In genomic region chr6:135169246-135169645, GRCm38 (mm10) we compare ENCODE assay signal across 31 mouse cellular contexts. TPM values are rescaled to one million over a fixed set of nuclear protein-coding genes. Genes with fewer than 3 reads are reported as not detected.
"Had no signal": no experiment of that assay in that cellular context is flagged by ENCODE, and none has a peak within 500 bp of the region (broad histone marks: within the 10 kb centered on the region; RNA-seq: fewer than 3 reads in every experiment).

No protein-coding gene starts in this region.

- H3K27me3 ChIP-seq: heart, embryonic 13.5 days; heart, embryonic 15.5 days; kidney, embryonic 15.5 days; limb, embryonic 12.5 days had no signal

- H3K36me3 ChIP-seq: heart, embryonic 13.5 days; heart, embryonic 15.5 days; hindbrain, embryonic 13.5 days; hindbrain, embryonic 15.5 days; kidney, embryonic 15.5 days; limb, embryonic 10.5 days; limb, embryonic 12.5 days had no signal

- H3K4me3 ChIP-seq: heart, adult 2 months; heart, embryonic 13.5 days; heart, embryonic 15.5 days; hindbrain, embryonic 15.5 days; limb, embryonic 10.5 days had no signal

- DNase-seq: gastrocnemius, postnatal 14 days; gastrocnemius, postnatal 36 days; heart, postnatal 14 days; heart, postnatal 36 days; kidney, adult 11 months; kidney, adult 9 months; kidney, postnatal 36 days; layer of hippocampus, adult 9-11 months; layer of hippocampus, postnatal 36 days; liver had no signal

- H3K9me3 ChIP-seq: heart, embryonic 15.5 days; hindbrain, embryonic 13.5 days; hindbrain, embryonic 15.5 days; kidney, embryonic 15.5 days; limb, embryonic 10.5 days; limb, embryonic 12.5 days had no signal

- H3K4me2 ChIP-seq: hindbrain, embryonic 15.5 days had no signal

- H3K27ac ChIP-seq: heart, embryonic 13.5 days; heart, embryonic 15.5 days; hindbrain, embryonic 13.5 days; hindbrain, embryonic 15.5 days; hindbrain, postnatal 0 days; limb, embryonic 12.5 days had no signal

- H3K9ac ChIP-seq: heart, embryonic 13.5 days; heart, embryonic 15.5 days; hindbrain, embryonic 13.5 days; hindbrain, embryonic 15.5 days; kidney, embryonic 15.5 days; limb, embryonic 12.5 days had no signal

- ATAC-seq: hindbrain, postnatal 0 days; intestine, embryonic 16.5 days had no signal

RNA-seq across cellular contexts. Expression of gene Gprc5d, which starts 51.2 kb away (rescaled TPM):
- total RNA-seq: gastrocnemius, adult 18-20 months; gastrocnemius, adult 8-10 months; gastrocnemius, postnatal 14 days; gastrocnemius, postnatal 36 days; heart, adult 2 months; heart, postnatal 14 days; heart, postnatal 36 days; hematopoietic stem cell, adult 5-6 weeks; hindbrain, postnatal 0 days; layer of hippocampus, postnatal 14 days; layer of hippocampus, postnatal 36 days; left cerebral cortex, adult 18-20 months; left cerebral cortex, postnatal 10 days; left cerebral cortex, postnatal 25 days had no signal
- polyA plus RNA-seq: heart, adult 2 months; heart, embryonic 11.5 days; heart, embryonic 13.5 days; heart, embryonic 15.5 days; heart, postnatal 0 days; hindbrain, embryonic 11.5 days; hindbrain, embryonic 13.5 days; hindbrain, embryonic 15.5 days; hindbrain, postnatal 0 days; intestine, embryonic 14.5 days; kidney, embryonic 15.5 days; limb, embryonic 10.5 days; limb, embryonic 12.5 days had no signal
